Mouse (Mus musculus) E14TG2a.4 (cell line): ENCODE measurements around the gene Sectm1a.

Experiments used
- H3K27me3 ChIP-seq: 2 replicates; pipeline ENCODE4 v1.6.1; 2014; ENCODE audit warnings: low read length, control low read depth; ENCODE audit not compliant: insufficient read depth
- H3K36me3 ChIP-seq: 2 replicates; pipeline ENCODE4 v1.6.1; 2014; ENCODE audit warnings: low read length, control low read depth; ENCODE audit not compliant: insufficient read depth
- H3K4me1 ChIP-seq: replicated peaks from 2 replicates; pipeline ENCODE4 v1.6.1; 2014; ENCODE audit warnings: low read depth, low read length, control low read depth
- H3K4me3 ChIP-seq: replicated peaks from 2 replicates; pipeline ENCODE4 v1.5.1; 2014; ENCODE audit warnings: mild to moderate bottlenecking, low read length
- H3K9me3 ChIP-seq: 2 replicates; pipeline ENCODE4 v1.6.1; 2014; ENCODE audit warnings: low read length, control low read depth
- CTCF ChIP-seq: conservative IDR thresholded peaks from 2 replicates; pipeline ENCODE4 v1.5.1; 2014; ENCODE audit warnings: low read length
- NANOG ChIP-seq: IDR thresholded peaks from 2 replicates; pipeline ENCODE4 v1.6.1; 2014; ENCODE audit warnings: borderline replicate concordance, low read length, mixed read lengths
- POU5F1 ChIP-seq: IDR thresholded peaks from 2 replicates; pipeline ENCODE4 v1.6.1; 2014; ENCODE audit warnings: low read length, borderline replicate concordance

Gene Sectm1a

DNA sequence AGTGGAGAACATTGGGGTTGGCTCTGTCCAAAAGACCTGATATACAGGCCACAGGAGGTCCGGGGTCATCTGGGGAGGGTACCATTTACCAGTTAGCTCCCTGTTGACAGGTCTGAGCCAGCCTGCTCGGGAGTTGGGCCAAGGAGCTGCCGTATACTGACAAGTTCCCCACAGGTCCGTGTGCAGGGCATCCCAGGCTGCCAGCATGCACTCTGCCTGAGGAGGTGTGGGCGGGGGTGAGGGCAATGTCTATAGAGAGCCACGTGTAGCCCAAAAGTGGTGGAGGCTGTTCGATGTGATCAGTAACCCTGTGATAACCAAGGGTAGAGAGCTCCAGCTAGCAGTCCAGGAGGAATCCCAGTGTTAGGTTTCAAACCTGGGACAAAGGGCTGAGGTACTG lies 18.7 kb upstream of the Sectm1a start:
- TF ChIP-seq POU5F1 (no peak), NANOG (no peak)
- Histone ChIP-seq H3K4me1 (no peaks in the 10 kb centered on the region), H3K4me3 (no peak overlapping the region), H3K27me3 (no peaks in the 10 kb centered on the region), H3K9me3 (no peaks in the 10 kb centered on the region), H3K36me3 (no peaks in the 10 kb centered on the region)

DNA sequence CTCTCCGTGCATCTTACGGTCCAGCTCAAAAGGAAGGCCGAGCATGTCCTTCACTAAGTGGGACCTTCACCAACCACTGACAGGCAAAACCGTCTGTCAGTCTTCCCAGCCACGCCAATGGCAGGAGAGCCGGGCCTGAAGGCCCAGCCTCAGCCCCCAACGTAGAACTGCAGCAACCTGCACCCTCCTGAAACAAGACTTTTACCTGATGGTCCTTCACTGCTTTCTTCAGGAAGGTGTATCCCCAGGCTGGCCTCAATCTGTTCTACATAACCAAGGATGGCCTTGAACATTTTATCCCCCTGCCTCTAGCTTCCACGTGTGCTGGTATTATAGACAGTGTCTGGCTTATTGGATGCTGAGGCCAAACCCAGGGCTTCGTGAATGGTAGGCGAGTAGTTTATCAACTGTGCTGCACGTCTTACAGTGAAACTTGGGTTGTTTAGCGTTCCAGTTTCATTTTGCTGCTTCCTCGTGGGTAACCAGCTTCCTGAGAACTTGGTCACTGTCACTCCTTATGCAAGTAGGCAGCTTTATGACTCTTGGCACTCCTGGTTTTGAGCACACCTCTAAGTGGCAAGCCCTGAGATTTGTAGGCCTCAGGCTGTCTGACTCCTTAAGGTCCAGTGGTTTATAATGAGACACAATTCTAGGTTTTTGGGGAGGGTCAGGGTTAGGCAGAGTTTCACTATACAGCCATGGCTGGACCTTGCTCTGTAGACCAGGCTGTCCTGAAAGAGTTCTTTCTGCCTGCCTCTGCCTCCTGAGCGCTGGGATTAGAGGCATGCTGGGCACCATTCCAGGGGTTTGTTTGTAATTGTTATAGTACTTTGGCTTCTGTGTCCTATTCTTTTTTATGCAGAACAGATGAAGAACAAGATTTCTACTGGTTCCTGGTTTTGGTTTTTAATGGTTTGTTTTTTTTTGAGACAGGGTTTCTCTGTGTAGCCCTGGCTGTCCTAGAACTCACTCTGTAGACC lies 11.9 kb upstream of the Sectm1a start:
- Histone ChIP-seq H3K4me1 (no peaks in the 10 kb centered on the region), H3K36me3 (no peaks in the 10 kb centered on the region), H3K27me3 (no peaks in the 10 kb centered on the region), H3K4me3 (no peak overlapping the region), H3K9me3 (no peaks in the 10 kb centered on the region)
- TF ChIP-seq CTCF = no peak
- no peak for TF ChIP-seq NANOG
- no peak for TF ChIP-seq POU5F1

DNA sequence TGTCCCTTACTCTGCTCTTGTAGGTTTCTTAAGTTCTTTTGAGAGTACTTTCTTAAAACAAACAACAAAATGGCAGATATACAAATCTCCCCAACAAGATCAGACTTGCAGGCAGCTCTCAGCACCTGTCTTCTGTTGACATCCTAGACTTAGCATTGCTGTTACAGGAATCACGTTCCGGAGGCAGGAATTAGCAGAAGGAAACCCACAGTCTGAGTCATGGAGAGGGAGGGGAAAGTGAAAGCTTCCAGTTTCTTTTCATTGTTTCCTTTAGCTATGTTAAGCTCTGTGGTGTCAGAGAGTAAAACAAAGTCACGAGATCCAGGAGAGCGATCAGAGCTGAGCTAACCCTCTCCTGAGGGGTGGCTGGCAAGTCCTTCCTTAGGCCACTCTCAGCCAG lies 9.9 kb upstream of the Sectm1a start:
- no peaks in the 10 kb centered on the region for H3K9me3 ChIP-seq
- TF ChIP-seq CTCF (no peak), POU5F1 (no peak), NANOG (no peak)
- H3K4me1 ChIP-seq = no peaks in the 10 kb centered on the region
- H3K4me3 ChIP-seq = no peak overlapping the region
- no peaks in the 10 kb centered on the region for H3K36me3 ChIP-seq
- no peaks in the 10 kb centered on the region for H3K27me3 ChIP-seq

DNA sequence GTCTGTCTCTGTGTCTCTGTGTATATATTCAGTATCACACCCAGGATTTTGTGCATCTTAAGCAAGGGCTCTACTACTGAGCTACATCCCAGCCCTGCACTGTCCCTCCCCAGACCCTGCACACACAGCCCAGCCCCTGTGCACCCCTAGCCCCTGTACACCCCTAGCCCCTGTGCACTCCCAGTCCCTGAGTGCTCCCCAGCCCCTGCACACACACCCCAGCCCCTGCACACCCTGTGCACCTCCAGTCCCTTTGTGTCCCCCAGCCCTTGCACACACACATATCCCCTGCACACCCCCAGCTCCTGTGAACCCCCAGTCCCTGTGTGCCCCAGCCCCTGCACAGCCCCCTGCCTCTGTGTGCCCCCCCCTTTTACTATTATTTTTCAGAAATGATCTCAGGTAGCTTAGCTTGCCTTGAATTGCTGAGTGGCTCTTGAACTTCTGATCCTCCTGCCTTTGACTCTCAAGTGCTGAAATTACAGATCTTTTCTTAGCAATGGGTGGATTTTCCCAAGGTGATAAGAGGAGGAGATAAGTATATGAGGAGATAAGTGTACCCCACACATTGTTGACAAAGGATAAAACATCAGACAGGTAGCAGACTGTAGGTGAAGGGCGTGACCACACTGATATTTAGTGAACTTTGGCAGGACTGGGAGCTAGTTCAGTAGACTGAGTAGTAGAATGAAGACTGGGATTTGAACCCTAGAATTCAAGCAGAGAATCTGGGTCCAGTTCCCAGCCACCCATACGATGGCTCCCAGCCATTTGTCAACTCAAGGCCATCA lies 8.9 kb upstream of the Sectm1a start:
- H3K4me1 ChIP-seq = no peaks in the 10 kb centered on the region

DNA sequence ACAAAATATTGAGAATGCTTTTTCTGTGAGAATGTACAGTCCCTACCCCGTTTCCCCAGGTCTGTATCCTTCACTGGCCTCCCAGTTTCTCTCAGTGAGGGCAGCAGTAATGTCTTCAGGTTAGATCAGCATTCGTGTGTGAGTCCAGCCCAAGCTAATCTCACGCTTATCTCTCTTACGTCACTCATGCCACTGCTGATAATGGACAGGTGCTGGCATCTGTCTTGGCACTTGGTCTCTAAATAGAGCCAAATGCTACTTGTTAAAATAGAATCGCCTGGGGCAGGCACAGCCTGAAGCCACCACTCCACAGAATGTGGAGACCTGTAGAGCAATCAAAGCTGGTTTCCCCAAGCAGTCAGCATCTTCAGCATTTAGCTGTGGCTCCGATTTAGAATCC lies 8.0 kb upstream of the Sectm1a start:
- no peaks in the 10 kb centered on the region for H3K4me1 ChIP-seq
- no peaks in the 10 kb centered on the region for H3K9me3 ChIP-seq
- no peak for TF ChIP-seq CTCF
- no peak for TF ChIP-seq NANOG
- TF ChIP-seq POU5F1 = no peak
- H3K36me3 ChIP-seq = no peaks in the 10 kb centered on the region
- no peak overlapping the region for H3K4me3 ChIP-seq
- H3K27me3 ChIP-seq = no peaks in the 10 kb centered on the region

More for the DNA sequence above, 8.9 kb upstream of the Sectm1a start:
- H3K27me3 ChIP-seq = no peaks in the 10 kb centered on the region
- no peak overlapping the region for H3K4me3 ChIP-seq
- no peaks in the 10 kb centered on the region for H3K36me3 ChIP-seq
- no peak for TF ChIP-seq POU5F1
- TF ChIP-seq NANOG = no peak
- TF ChIP-seq CTCF = no peak
- no peaks in the 10 kb centered on the region for H3K9me3 ChIP-seq

DNA sequence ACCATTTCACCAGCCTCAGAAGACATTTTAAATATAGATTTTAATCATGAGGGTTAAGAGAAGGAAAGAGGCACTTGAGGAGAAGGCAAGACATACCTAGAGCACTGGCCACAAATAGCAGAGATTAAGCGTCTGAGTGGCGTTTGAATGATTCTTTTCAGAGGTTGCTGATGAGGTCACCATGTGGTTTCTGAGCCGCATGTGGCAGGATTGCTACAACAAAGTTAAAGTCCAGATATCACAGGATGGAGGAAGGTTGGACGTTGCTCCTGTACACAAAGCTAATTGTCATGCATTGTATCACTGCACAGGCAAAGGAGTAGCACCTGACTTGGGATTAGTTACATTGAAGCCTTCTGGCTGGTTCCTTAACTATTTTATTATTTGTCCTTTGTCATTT lies 5.3 kb upstream of the Sectm1a start:
- no peak for TF ChIP-seq POU5F1
- no peak for TF ChIP-seq CTCF
- no peak for TF ChIP-seq NANOG
- no peak overlapping the region for H3K4me3 ChIP-seq
- no peaks in the 10 kb centered on the region for H3K4me1 ChIP-seq
- no peaks in the 10 kb centered on the region for H3K9me3 ChIP-seq
- H3K27me3 ChIP-seq = no peaks in the 10 kb centered on the region
- H3K36me3 ChIP-seq = no peaks in the 10 kb centered on the region

DNA sequence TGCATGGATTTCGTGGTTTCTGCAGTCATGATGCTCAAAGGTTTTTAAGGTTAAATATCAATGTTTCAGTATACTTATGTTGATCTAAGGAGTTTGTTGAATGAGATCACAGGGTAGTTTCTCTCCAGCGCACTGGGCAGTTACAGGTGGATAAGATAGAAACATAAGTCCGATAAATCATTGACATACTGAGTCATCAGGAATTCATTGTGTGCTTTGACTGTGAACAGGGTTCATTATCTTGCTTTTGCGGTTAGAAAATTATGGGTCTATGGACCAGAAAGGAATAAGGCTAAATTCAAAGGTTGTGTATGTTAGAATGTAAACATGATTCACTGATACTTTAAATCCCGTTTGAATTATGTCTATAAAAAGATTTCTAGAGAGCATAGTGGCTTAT lies 4.2 kb upstream of the Sectm1a start:
- H3K4me1 ChIP-seq = no peaks in the 10 kb centered on the region
- H3K4me3 ChIP-seq = no peak overlapping the region
- TF ChIP-seq NANOG (no peak), CTCF (no peak), POU5F1 (no peak)
- H3K9me3 ChIP-seq = no peaks in the 10 kb centered on the region
- H3K36me3 ChIP-seq = no peaks in the 10 kb centered on the region
- no peaks in the 10 kb centered on the region for H3K27me3 ChIP-seq

DNA sequence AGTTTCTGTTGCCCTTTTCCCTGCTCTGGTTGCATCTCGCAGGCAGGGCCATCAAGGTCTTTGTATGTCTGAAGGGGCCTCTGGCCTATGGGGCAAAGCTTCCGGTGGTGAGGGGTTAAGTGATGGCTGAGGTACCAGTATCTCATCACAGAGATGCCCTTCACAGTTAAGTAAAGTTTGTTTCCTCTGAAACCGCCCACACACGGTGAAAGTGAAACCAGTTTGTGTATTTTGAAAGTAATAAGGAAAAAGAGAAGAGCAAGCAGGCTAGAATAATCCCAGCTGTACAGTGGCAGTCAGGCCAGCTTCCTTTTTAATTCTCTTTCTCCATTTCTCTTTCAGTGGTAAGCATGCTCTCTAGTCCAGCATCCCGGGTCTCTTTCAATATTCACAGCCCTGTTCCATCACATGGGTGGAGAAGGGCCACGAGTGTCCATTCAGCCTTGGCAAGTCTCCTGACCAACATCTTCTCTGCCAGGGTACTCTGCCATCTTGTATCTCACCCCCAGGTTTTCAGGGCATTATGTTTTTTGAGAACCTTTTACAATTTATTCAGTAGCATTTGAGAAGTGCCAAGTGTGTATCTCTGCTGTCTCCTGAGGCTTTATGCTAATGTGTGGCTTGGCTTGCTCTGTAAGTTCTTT lies 2.0 kb upstream of the Sectm1a start:
- H3K27me3 ChIP-seq = no peaks in the 10 kb centered on the region
- H3K36me3 ChIP-seq = no peaks in the 10 kb centered on the region
- TF ChIP-seq CTCF = no peak
- TF ChIP-seq NANOG = no peak
- TF ChIP-seq POU5F1 = no peak
- H3K4me1 ChIP-seq = no peaks in the 10 kb centered on the region
- H3K9me3 ChIP-seq = no peaks in the 10 kb centered on the region
- H3K4me3 ChIP-seq = no peak overlapping the region
